25 mouse cellular contexts compared by ENCODE assay signal in genomic region chr2:142625101-142625500, GRCm38 (mm10).
"Had no signal": no experiment of that assay in that cellular context is flagged by ENCODE, and none has a peak within 500 bp of the region (broad histone marks: within the 10 kb centered on the region; RNA-seq: fewer than 3 reads in every experiment).

No protein-coding gene starts in this region.

- H3K4me3 ChIP-seq: gastrocnemius, adult 2 months; heart, embryonic 10.5 days; heart, embryonic 12.5 days; hindbrain, embryonic 10.5 days; hindbrain, embryonic 12.5 days; intestine, embryonic 15.5 days; layer of hippocampus, adult 2 months; limb, embryonic 13.5 days; limb, embryonic 15.5 days; liver, embryonic 12.5 days had no signal

- H3K9ac ChIP-seq: heart, embryonic 12.5 days; hindbrain, embryonic 12.5 days; hindbrain, embryonic 14.5 days; intestine, embryonic 15.5 days; limb, embryonic 13.5 days; limb, embryonic 15.5 days; liver, embryonic 12.5 days; liver, embryonic 14.5 days had no signal

- ATAC-seq: hindbrain, embryonic 16.5 days; inflammation-experienced regulatory T-cells, adult 6 months; intestine, embryonic 15.5 days; intestine, postnatal 0 days; liver, embryonic 12.5 days had no signal

- H3K27ac ChIP-seq: gastrocnemius, adult 2 months; heart, embryonic 10.5 days; hindbrain, embryonic 10.5 days; hindbrain, embryonic 12.5 days; hindbrain, embryonic 14.5 days; intestine, embryonic 15.5 days; layer of hippocampus, adult 2 months; limb, embryonic 13.5 days; limb, embryonic 15.5 days; liver, embryonic 12.5 days; liver, embryonic 14.5 days had no signal

- H3K4me1 ChIP-seq: heart, embryonic 10.5 days; heart, embryonic 12.5 days; hindbrain, embryonic 10.5 days; hindbrain, embryonic 12.5 days; intestine, embryonic 15.5 days; limb, embryonic 15.5 days; liver, embryonic 12.5 days had no signal

- DNase-seq: gastrocnemius, adult 2 months; gastrocnemius, postnatal 10 days; gastrocnemius, postnatal 25 days; heart, postnatal 10 days; heart, postnatal 4 days; kidney, adult 18-20 months; kidney, adult 9 months; kidney, postnatal 10 days; kidney, postnatal 36 days; layer of hippocampus, postnatal 36 days; left cerebral cortex, postnatal 4 days had no signal

- H3K9me3 ChIP-seq: heart, embryonic 10.5 days; heart, embryonic 12.5 days; hindbrain, embryonic 10.5 days; hindbrain, embryonic 12.5 days; intestine, embryonic 15.5 days; limb, embryonic 13.5 days; limb, embryonic 15.5 days; liver, embryonic 12.5 days had no signal

- H3K36me3 ChIP-seq: heart, embryonic 10.5 days; heart, embryonic 12.5 days; hindbrain, embryonic 10.5 days; hindbrain, embryonic 12.5 days; intestine, embryonic 15.5 days; limb, embryonic 13.5 days; limb, embryonic 15.5 days; liver, embryonic 12.5 days had no signal

- H3K4me2 ChIP-seq: heart, embryonic 12.5 days; hindbrain, embryonic 12.5 days; hindbrain, embryonic 14.5 days; intestine, embryonic 15.5 days; limb, embryonic 13.5 days; limb, embryonic 15.5 days; liver, embryonic 12.5 days had no signal

- H3K27me3 ChIP-seq: hindbrain, embryonic 12.5 days; intestine, embryonic 15.5 days; limb, embryonic 13.5 days; limb, embryonic 15.5 days; liver, embryonic 12.5 days had no signal
